Mouse (Mus musculus) adipocyte (in vitro differentiated cells): Measurements from ENCODE around the gene Swap70.
"Not testable (repeated sequence)": the region's sequence is repeated elsewhere in the genome, so short reads cannot be mapped to it uniquely, and the experiment has no call there.

Experiments used
- DNase-seq: peaks from one replicate; pipeline ENCODE4 v3.0.0-alpha.2; 2016; ENCODE audit warnings: low spot score

The Swap70 gene

GRCm38 (mm10) chr7:110221586-110222481, at the start of gene Swap70:
Gene Swap70 (plus strand): TSS chr7:110221711.
- peak; percentile 84 for DNase-seq

DNA sequence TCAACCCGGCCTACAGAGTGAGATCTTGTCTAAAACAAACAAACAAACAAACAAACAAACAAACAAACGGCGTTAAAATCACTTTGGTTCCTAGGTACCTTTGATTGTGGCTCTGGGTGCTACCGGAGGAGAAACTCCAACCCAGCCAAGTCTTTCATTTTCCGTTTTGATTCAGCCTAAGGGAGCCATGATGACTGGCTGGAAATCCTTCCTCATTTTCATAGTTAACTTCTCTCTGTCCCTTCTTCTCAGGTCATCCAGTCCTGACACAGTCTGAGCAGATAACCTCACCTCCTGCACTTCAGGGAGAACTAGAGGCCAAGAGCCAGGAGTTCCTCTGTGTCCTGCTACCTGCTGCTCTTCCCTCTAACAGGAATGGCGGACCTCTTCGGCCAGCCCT, 42.3 kb upstream of the Swap70 start:
- DNase-seq: no peak

- peak; percentile 25 for DNase-seq
Observed at GRCm38 (mm10) chr7:110180613-110181012, 40.9 kb upstream of the Swap70 start.

- no peak for DNase-seq
Observed at GRCm38 (mm10) chr7:110181446-110181845, 40.1 kb upstream of the Swap70 start.

GRCm38 (mm10) chr7:110184608-110185007, 36.9 kb upstream of the Swap70 start:
- no peak for DNase-seq

DNA sequence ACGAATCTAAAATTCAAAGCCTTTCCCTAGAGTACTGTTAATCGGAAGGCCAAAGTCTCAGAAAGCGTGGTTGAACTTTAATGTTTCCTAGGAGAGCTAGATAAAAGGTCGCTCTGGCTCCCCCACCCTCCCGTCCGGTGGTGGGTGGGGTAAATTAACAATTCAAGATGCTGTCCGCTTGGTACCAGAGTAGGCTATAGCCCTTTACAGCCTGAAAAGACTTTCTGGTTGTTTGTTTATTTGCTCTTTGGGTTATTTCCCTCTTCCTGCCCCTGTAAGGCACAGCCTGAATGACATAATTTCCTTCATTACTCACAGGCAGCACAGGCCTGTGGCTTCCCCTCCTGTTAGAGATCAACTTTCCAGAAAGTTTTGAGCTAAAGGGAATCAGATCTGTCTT, 31.6 kb upstream of the Swap70 start:
- DNase-seq: no peak

DNA sequence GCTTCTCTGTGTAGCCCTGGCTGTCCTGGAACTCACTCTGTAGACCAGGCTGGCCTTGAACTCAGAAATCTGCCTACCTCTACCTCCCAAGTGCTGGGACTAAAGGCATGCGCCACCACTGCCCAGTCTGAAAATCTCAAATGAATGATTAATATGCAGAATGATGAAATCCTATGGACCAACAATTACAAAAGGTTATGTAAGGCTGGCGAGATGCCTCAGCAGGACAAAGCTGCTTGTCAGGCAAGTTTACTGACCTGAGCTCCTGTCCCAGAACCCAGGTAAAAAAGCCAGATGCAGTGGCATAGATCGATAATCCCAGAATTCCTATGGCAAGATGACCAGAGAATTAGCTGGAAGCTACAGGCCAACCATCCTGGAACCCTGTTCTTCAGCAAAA, 28.3 kb upstream of the Swap70 start:
- peak; percentile 46 for DNase-seq

DNA sequence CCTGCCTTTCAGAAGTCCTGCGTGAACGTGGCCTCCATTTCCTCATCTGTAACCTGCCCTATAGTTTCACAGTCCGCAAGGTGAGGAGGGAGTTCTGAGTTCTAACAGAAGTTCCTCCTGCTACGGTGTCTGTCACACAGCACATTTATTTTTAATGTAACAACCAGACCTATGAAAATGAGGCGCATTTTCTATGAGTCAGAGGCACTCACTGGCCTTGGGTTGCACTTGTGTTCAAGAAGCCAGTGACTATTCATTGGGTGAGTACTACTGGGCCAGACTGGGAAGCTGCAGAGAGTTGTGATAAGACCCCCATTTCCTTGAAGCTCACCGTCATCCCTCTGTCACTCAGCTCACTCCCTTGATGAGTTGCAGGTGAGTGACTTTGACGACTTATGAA, 24.3 kb upstream of the Swap70 start:
- no peak for DNase-seq

- no peak for DNase-seq
Observed at GRCm38 (mm10) chr7:110201933-110202332, 19.6 kb upstream of the Swap70 start.

DNA sequence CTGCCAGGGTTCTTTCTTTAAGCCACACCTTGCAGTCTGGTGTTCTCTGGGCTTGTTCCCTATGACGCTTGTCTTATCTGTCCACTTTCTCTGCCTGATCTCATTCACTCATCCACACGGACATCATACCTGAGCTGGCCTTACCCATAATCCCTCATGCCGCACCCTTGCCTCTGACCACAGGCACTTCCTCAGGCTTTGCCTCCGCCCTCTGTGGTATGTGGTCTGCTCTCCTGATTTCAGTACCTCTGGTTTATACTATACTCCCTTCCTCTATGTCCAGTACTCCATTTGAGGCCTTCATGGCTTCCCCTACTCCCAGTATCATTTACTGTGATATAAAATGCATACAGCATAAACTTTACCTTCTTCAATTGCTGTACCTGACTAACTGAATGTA, 17.3 kb upstream of the Swap70 start:
- no peak for DNase-seq

DNA sequence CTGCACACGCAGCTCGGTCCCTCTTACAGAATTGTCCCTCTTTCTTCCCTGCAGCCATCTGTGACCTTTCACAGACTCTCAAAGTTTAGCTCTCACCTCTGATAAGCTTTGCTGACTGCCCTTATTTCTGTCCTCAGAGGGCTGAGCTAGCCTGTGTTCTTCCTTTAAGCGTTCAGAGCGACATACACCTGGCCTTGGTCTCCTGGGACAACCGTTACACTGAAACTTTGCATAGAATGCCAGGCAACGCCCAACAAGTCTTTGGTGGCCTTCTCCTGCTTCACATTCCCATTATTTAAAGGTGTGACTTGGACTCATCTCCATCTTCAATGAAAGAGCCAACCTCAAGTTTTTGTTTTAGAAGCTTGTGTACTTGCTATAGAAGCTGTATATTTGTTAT, 13.2 kb upstream of the Swap70 start:
- no peak for DNase-seq

DNA sequence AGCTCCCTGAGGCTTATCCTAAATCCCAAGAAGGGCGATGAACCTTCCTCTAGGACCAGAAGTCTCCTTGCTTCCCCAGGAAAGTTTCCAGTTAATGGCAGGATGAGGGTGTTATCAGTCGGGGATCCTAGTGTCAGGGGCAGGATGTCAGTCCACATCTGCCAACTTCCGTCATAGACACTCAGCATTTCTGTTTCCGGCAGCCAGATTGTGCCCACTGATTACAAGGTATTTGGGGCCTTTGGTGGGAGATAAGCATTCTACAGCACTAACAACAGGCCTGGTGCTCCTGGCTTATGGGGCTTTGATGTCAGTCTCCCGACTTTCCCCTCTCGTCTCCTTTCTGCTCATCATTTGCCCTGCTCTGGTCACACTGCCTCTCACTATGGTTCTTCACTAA, 12.1 kb upstream of the Swap70 start:
- DNase-seq: no peak

DNA sequence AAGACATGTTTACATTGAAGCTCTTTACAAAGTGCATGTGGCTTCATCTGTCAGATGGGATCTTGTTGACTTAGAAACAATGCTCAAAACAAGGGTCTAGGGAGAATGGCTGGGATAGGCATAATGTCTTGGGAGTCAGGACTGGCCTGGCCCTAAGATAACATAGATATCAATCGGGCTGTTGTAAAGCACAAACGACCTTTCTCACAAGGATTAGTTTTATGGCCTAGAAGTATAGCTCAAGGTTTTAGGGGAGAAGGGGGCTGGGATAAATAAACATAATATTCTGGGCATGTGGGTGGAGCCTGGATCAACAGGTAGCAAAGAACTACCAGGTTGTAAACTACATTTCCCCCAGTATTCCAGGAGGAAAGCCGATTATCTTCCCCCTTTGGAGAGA, 10.5 kb upstream of the Swap70 start:
- no peak for DNase-seq

DNA sequence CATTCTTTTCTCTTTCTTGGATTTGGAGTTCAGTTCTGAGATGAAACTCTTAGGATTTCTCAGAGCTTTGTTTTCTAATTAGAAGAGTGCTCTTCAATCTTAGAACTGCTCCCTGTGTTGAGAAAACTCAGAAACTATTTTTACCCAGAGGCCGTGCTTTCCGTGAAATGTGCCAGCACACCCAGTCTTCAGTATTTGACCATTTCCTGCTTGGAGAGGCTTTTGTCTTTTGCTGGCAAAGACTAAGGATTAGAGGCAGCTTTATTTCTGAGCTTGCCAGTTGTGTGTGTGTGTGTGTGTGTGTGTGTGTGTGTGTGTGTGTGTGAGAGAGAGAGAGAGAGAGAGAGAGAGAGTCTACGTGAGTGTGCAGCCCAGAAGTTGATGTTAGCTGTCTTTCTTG, 6.6 kb upstream of the Swap70 start:
- peak; percentile 57 for DNase-seq

DNA sequence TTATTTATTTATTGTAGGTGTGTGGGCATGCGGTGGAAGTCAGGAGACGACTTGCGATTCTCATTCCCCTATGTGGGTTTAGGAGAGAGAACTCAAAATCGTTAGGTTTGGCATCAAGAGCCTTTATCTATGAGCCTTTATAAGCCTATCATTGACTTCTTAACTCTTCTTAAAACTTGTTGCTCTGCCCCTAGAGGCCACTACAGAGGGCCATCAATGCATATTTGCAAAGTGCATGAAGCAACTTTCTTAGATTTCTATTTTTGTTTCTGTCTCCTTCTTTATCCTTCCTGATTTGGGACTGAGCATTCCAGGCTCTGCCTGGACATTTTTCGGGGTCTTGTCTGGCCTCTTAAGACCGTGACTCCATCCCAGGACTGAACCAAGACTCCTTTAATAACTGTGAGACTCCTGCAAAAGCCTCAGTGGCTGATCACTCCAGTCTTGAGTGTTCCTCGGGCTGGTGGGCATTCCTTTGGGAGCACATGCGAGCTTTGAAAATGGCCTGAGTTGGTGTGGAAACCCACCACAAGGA, 393 bp upstream of the Swap70 start:
- no peak for DNase-seq

DNA sequence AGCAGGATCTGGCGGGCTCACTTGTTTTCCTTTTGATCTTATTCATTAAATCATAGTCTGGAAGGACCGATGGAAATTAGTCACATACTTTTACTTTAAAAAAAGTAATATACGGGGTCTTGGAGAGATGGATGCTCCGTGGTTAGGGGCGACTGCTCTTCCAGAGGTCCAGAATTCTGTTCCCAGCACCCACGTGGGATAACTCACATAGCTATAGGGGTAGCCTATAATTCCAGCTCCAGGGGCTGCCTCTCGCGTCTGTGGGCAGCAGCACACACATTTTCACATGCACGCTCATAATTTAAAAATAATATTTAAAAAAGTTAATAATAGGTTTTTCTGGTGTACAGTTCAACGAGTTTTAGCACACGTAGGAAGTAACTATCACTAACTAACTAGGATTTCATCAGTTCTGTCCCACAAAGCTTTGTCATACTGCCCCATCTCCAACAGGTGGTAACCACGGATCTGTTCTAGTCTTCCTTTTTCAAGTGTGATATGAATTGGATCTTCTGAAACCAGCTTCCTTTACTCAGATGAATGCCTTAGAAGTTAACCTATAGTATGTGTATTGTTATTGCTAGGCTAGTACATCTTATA, 1.2 kb downstream of the Swap70 start:
- DNase-seq: no peak

DNA sequence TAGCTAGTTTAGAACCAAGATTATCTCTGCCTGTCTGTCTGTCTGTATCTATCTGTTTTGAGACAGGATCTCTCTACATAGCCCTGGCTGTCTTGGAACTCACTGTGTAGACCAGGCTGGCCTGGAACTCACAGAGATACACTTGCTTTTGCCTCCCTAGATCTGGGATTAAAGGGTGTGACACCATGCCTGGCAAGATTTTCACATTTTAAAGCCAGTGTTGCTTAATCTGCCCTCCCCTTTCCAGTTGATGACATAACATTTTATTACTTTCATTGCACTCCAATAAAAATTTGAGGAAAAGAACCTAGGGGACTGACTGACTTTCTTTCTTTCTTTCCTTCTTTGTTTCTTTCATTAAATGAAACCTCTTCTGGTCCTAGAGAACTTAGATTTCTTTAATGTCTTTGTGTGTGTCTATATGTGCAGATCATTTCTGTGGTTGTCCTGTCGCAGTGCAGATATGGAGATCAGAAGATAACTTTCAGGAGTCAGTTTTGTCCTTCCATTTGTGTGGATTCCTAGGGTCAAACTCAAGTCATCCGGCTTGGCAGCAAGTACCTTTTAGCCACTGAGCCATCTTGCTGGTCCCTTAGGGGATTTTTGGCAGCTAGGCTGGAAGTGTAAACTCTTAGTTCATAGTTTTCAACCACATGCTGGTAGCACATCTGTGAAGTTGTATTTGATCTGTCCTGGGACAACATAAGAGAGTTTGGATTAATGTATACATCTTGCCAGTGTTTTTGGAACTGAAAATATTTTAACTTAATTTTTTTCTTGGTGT, 2.4 kb downstream of the Swap70 start:
- peak; percentile 68 for DNase-seq

GRCm38 (mm10) chr7:110226484-110226883, 5.0 kb downstream of the Swap70 start:
- no peak for DNase-seq

DNA sequence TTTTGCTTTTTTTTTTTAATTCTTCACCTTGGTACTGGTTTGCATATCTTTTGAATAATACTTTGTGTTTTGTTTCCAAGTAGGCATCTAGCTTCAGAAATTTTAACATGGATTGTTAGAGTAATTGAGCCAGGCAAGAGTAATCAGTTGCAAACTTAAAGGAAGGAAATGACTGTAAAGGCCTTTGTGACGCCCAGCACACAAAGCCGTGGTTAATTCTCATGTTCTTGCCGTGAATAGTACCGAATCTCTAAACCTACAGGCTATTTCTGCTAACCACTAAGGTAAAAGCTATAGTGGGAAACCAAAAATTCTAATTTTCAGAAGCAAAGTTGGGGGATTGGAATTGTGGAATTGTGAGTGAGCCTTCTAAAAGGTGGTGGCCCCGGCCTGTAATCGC, 8.5 kb downstream of the Swap70 start:
- no peak for DNase-seq

GRCm38 (mm10) chr7:110231127-110231526, 9.6 kb downstream of the Swap70 start:
- not testable (repeated sequence) for DNase-seq

- no peak for DNase-seq
Observed at GRCm38 (mm10) chr7:110236085-110236484, 14.6 kb downstream of the Swap70 start.

- DNase-seq: no peak
Observed at GRCm38 (mm10) chr7:110237451-110237836, 15.9 kb downstream of the Swap70 start.
